Mouse (Mus musculus): ENCODE measurements around the gene Dnah7c. TPM values are rescaled to one million over a fixed set of nuclear protein-coding genes. Genes with fewer than 3 reads are reported as not detected.

The Dnah7c gene
- polyA plus RNA-seq (2014; fragmentation: Illumina TruSeq; extraction: RNeasy Lipid Tissue Mini Kit (QIAGEN cat#74804); ENCODE audit: low read depth, low replicate concordance) = 0.31 TPM

DNA sequence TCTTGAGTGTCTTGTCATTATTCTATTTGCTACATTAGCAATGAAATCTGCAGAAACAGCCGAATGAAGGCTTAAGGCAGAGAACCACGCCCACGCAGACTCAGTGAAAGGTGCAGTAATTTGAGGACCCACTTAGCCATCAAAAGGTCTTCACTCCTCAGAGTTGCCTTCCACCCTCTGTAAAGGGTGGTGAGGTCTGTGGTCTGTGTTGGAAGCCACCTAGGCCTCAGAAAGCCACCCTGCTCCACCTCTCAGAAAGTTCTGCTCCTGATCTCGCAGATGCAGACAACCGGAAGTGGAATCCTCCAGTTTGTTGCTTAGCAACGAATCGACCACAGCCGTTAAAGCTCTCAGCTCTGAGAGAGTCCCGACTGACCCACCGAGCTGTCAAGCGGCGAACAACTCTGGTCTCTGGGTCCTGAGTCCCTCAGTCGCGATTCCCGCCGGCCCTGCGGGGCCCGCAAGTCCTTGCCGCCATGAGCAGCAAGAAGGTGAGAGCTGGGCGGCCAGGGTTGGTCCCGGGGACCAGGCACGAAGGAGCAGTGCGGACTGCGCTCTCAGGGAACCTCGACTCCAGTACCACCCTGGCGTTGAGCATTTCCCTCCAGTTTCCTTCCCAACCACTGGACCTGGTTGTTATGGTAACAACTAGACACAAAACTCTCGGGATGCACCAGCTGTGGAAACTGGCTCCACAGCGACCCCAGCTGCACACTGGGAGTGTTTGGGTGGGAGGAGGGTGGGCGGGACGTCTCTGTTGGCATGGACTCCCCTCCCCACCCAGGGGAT lies at the start of gene Dnah7c:
Dnah7c (plus strand) TSS at position 456 of the 789 bp plus-strand sequence.

Data from adipose tissue, adult 10 weeks (tissue).